Mouse (Mus musculus) thymus, adult 2 months (tissue): Measurements from ENCODE around the gene Sox10. TPM values are rescaled to one million over a fixed set of nuclear protein-coding genes. Genes with fewer than 3 reads are reported as not detected.

Source experiments
- DNase-seq: peaks from one replicate; pipeline ENCODE4 v3.0.0; 2021
- H3K27ac ChIP-seq: fragments of 200-500 bp; 2 replicates; pipeline ENCODE4 v1.5.1; 2012; ENCODE audit warnings: low read length, control low read depth; ENCODE audit not compliant: control insufficient read depth, insufficient read depth
- H3K27me3 ChIP-seq: fragments of 200-500 bp; 2 replicates; pipeline ENCODE4 v1.6.1; 2012; ENCODE audit warnings: mild to moderate bottlenecking, low read length, moderate library complexity, mixed read lengths; ENCODE audit not compliant: control insufficient read depth, insufficient read depth
- H3K36me3 ChIP-seq: fragments of 200-500 bp; 2 replicates; pipeline ENCODE4 v1.6.1; 2012; ENCODE audit warnings: mild to moderate bottlenecking, low read length, moderate library complexity; ENCODE audit not compliant: control insufficient read depth, insufficient read depth
- H3K4me1 ChIP-seq: fragments of 200-500 bp; replicated peaks from 2 replicates; pipeline ENCODE4 v1.6.1; 2012; ENCODE audit warnings: low read length; ENCODE audit not compliant: control insufficient read depth, insufficient read depth
- H3K4me3 ChIP-seq: fragments of 200-500 bp; 2 replicates; pipeline ENCODE4 v1.5.1; 2012; ENCODE audit warnings: mild to moderate bottlenecking, low read length, control low read depth, moderate library complexity; ENCODE audit not compliant: control insufficient read depth, insufficient read depth
- CTCF ChIP-seq: fragments of 200-500 bp; IDR thresholded peaks from 2 replicates; pipeline ENCODE4 v1.5.1; 2012; ENCODE audit warnings: mild to moderate bottlenecking, control low read depth, low read length, moderate library complexity, borderline replicate concordance; ENCODE audit not compliant: control insufficient read depth, poor library complexity, insufficient read depth; ENCODE audit errors: extremely low read depth
- POLR2A ChIP-seq: fragments of 200-500 bp; IDR thresholded peaks from 2 replicates; pipeline ENCODE4 v1.6.1; 2012; ENCODE audit warnings: mild to moderate bottlenecking, low read length, control low read depth, moderate library complexity; ENCODE audit not compliant: control insufficient read depth, poor library complexity, insufficient read depth; ENCODE audit errors: extremely low read depth
- WGBS: fragments of 180-500 bp; shearing (Covaris S2); methylation state at CpG from one replicate; pipeline ENCODE4 v1.1.7; 2018; 5-methylcytosine and 5-hydroxymethylcytosine counted together
- polyA plus RNA-seq: library from polyadenylated mRNA; depleted of rRNA; stranded (reverse); fragments of >200 nt; gene quantifications from 2 replicates; pipeline ENCODE4 v1.2.3, GENCODE M21; 2012

The Sox10 gene
- polyA plus RNA-seq, 1 experiment = 0.88 TPM

GRCm38 (mm10) chr15:79202575-79202974 lies 37.5 kb upstream of the Sox10 start:
- Histone ChIP-seq H3K27me3 (no peaks in the 10 kb centered on the region), H3K36me3 (no peaks in the 10 kb centered on the region), H3K4me3 (no peak overlapping the region), H3K27ac (no peak overlapping the region), H3K4me1 (no peaks in the 10 kb centered on the region)
- TF ChIP-seq POLR2A (no peak), CTCF (no peak)
- WGBS = 73% methylated on average over 10 of the region's 10 CpGs
- DNase-seq = no peak

- Histone ChIP-seq H3K4me1 (no peaks in the 10 kb centered on the region), H3K4me3 (no peak overlapping the region), H3K27ac (no peak overlapping the region), H3K27me3 (no peaks in the 10 kb centered on the region), H3K36me3 (no peaks in the 10 kb centered on the region)
- TF ChIP-seq CTCF (no peak), POLR2A (no peak)
- DNase-seq = no peak
- 36% methylated on average over 13 of the region's 13 CpGs for WGBS
Measured at GRCm38 (mm10) chr15:79201491-79202150, 36.6 kb upstream of the Sox10 start.

- H3K4me3 ChIP-seq = no peak overlapping the region
- no peaks in the 10 kb centered on the region for H3K4me1 ChIP-seq
- no peaks in the 10 kb centered on the region for H3K27me3 ChIP-seq
- TF ChIP-seq CTCF = no peak
- no peak for TF ChIP-seq POLR2A
- 93% methylated on average over 12 of the region's 12 CpGs for WGBS
- DNase-seq = no peak
- H3K36me3 ChIP-seq = no peaks in the 10 kb centered on the region
- no peak overlapping the region for H3K27ac ChIP-seq
Measured at GRCm38 (mm10) chr15:79199390-79199976, 34.4 kb upstream of the Sox10 start.

GRCm38 (mm10) chr15:79195492-79195891 lies 30.5 kb upstream of the Sox10 start:
- Histone ChIP-seq H3K36me3 (no peaks in the 10 kb centered on the region), H3K4me1 (no peaks in the 10 kb centered on the region), H3K4me3 (no peak overlapping the region), H3K27ac (no peak overlapping the region), H3K27me3 (no peaks in the 10 kb centered on the region)
- WGBS = 92% methylated on average over 8 of the region's 8 CpGs
- TF ChIP-seq POLR2A (no peak), CTCF (no peak)
- DNase-seq = no peak

- Histone ChIP-seq H3K36me3 (no peaks in the 10 kb centered on the region), H3K4me3 (no peak overlapping the region), H3K27me3 (no peaks in the 10 kb centered on the region), H3K4me1 (no peaks in the 10 kb centered on the region), H3K27ac (no peak overlapping the region)
- TF ChIP-seq CTCF (no peak), POLR2A (no peak)
- 98% methylated on average over 2 of the region's 2 CpGs for WGBS
- DNase-seq = no peak
Measured at GRCm38 (mm10) chr15:79194946-79195345, 29.9 kb upstream of the Sox10 start.

GRCm38 (mm10) chr15:79194048-79194447 lies 29.0 kb upstream of the Sox10 start:
- H3K4me1 ChIP-seq = no peaks in the 10 kb centered on the region
- no peaks in the 10 kb centered on the region for H3K27me3 ChIP-seq
- no peak overlapping the region for H3K27ac ChIP-seq
- TF ChIP-seq CTCF (no peak), POLR2A (no peak)
- no peaks in the 10 kb centered on the region for H3K36me3 ChIP-seq
- 26% methylated on average over 9 of the region's 9 CpGs for WGBS
- H3K4me3 ChIP-seq = no peak overlapping the region
- no peak for DNase-seq
